Mouse (Mus musculus): ENCODE measurements around the gene Shank2. TPM values are rescaled to one million over a fixed set of nuclear protein-coding genes. Genes with fewer than 3 reads are reported as not detected.

The Shank2 gene
- total RNA-seq, 2 experiments from 2014 or later = 133 to 146 TPM

- peak in 1 of 2 experiments; percentile 48 for DNase-seq (ENCODE audit: low spot score in 2 of 2)
These were observed 312.8 kb downstream of the Shank2 start for GRCm38 (mm10) chr7:144314438-144315105.

- no peak for DNase-seq (ENCODE audit: low spot score in 2 of 2)
These were observed 314.5 kb downstream of the Shank2 start for GRCm38 (mm10) chr7:144316224-144316623.

- DNase-seq (ENCODE audit: low spot score in 2 of 2) = peak; percentile 58 to 74
These were observed 315.1 kb downstream of the Shank2 start for GRCm38 (mm10) chr7:144316797-144317196.

GRCm38 (mm10) chr7:144324077-144324476 is 322.3 kb downstream of the Shank2 start:
- no peak for DNase-seq (ENCODE audit: low spot score in 2 of 2)

GRCm38 (mm10) chr7:144324861-144325260 is 323.1 kb downstream of the Shank2 start:
- DNase-seq (ENCODE audit: low spot score in 2 of 2) = no peak

- peak; percentile 60 to 63 for DNase-seq (ENCODE audit: low spot score in 2 of 2)
These were observed 323.9 kb downstream of the Shank2 start for GRCm38 (mm10) chr7:144325603-144326002.

GRCm38 (mm10) chr7:144329403-144329890 is 327.7 kb downstream of the Shank2 start:
- DNase-seq (ENCODE audit: low spot score in 2 of 2) = no peak

- DNase-seq (ENCODE audit: low spot score in 2 of 2) = no peak
These were observed 334.9 kb downstream of the Shank2 start for GRCm38 (mm10) chr7:144336626-144337025.

- DNase-seq (ENCODE audit: low spot score in 2 of 2) = no peak
These were observed 337.0 kb downstream of the Shank2 start for GRCm38 (mm10) chr7:144338694-144339093.

GRCm38 (mm10) chr7:144340376-144340775 is 338.6 kb downstream of the Shank2 start:
- DNase-seq (ENCODE audit: low spot score in 2 of 2) = no peak

- DNase-seq (ENCODE audit: low spot score in 2 of 2) = peak; percentile 35 to 42
These were observed 364.4 kb downstream of the Shank2 start for GRCm38 (mm10) chr7:144366133-144366532.

- DNase-seq (ENCODE audit: low spot score in 2 of 2) = no peak
These were observed 371.3 kb downstream of the Shank2 start for GRCm38 (mm10) chr7:144373059-144373458.

- no peak for DNase-seq (ENCODE audit: low spot score in 2 of 2)
These were observed 373.8 kb downstream of the Shank2 start for GRCm38 (mm10) chr7:144375483-144375882.

- DNase-seq (ENCODE audit: low spot score in 2 of 2) = no peak
These were observed 376.5 kb downstream of the Shank2 start for GRCm38 (mm10) chr7:144378254-144378653.

GRCm38 (mm10) chr7:144379243-144379884 is 377.6 kb downstream of the Shank2 start:
- DNase-seq (ENCODE audit: low spot score in 2 of 2) = no peak

- no peak for DNase-seq (ENCODE audit: low spot score in 2 of 2)
These were observed 379.9 kb downstream of the Shank2 start for GRCm38 (mm10) chr7:144381588-144381987.

- DNase-seq (ENCODE audit: low spot score in 2 of 2) = no peak
These were observed 385.8 kb downstream of the Shank2 start for GRCm38 (mm10) chr7:144387537-144387936.

- no peak for DNase-seq (ENCODE audit: low spot score in 2 of 2)
These were observed 388.0 kb downstream of the Shank2 start for GRCm38 (mm10) chr7:144389704-144390103.

GRCm38 (mm10) chr7:144390676-144391075 is 388.9 kb downstream of the Shank2 start:
- DNase-seq (ENCODE audit: low spot score in 2 of 2) = no peak

GRCm38 (mm10) chr7:144391727-144392126 is 390.0 kb downstream of the Shank2 start:
- no peak for DNase-seq (ENCODE audit: low spot score in 2 of 2)

GRCm38 (mm10) chr7:144402492-144402891 is 400.8 kb downstream of the Shank2 start:
- no peak for DNase-seq (ENCODE audit: low spot score in 2 of 2)

GRCm38 (mm10) chr7:144407675-144408074 is 405.9 kb downstream of the Shank2 start:
- DNase-seq (ENCODE audit: low spot score in 2 of 2) = no peak
